Mouse (Mus musculus) MEL (cell line): ENCODE results near the gene Myo18a. TPM values are rescaled to one million over a fixed set of nuclear protein-coding genes. Genes with fewer than 3 reads are reported as not detected.
A peak's percentile ranks its signal among the peaks of the same experiment; 100 is the strongest.

Experiments used
- DNase-seq: peaks from one replicate; pipeline ENCODE4 v3.0.0; 2011; ENCODE audit warnings: low read depth, low spot score
- H3K27ac ChIP-seq: 2 replicates; pipeline ENCODE4 v1.5.1; 2012; ENCODE audit warnings: low read depth, mild to moderate bottlenecking, control low read depth, low read length, moderate library complexity; ENCODE audit not compliant: control insufficient read depth
- H3K27me3 ChIP-seq, 2 experiments: fragments of 150-350 bp in 1 of 2; sonication (generic) in 1 of 2; 2 replicates each; pipeline ENCODE4 v1.6.1; 2012; ENCODE audit warnings: low read length in 2 of 2, mild to moderate bottlenecking in 2 of 2, improper control_type of control experiment in 1 of 2, moderate library complexity in 1 of 2; ENCODE audit not compliant: insufficient read depth in 2 of 2, control insufficient read depth in 1 of 2
- H3K36me3 ChIP-seq, 2 experiments: 2 replicates each; pipeline ENCODE4 v1.6.1; 2012 to 2014; ENCODE audit warnings: low read length in 2 of 2, improper control_type of control experiment in 1 of 2, inconsistent platforms in 1 of 2, mild to moderate bottlenecking in 1 of 2; ENCODE audit not compliant: insufficient read depth in 2 of 2, control insufficient read depth in 1 of 2
- H3K4me1 ChIP-seq, 2 experiments: fragments of 150-350 bp in 1 of 2; sonication (generic) in 1 of 2; 2 replicates each; pipeline ENCODE4 v1.6.1; 2012; ENCODE audit warnings: low read length in 2 of 2, improper control_type of control experiment in 1 of 2, mild to moderate bottlenecking in 1 of 2; ENCODE audit not compliant: insufficient read depth in 2 of 2, control insufficient read depth in 1 of 2
- H3K4me3 ChIP-seq, 2 experiments: fragments of 150-350 bp in 1 of 2; sonication (generic) in 1 of 2; 2 replicates each; pipeline ENCODE4 v1.5.1; 2012; ENCODE audit warnings: low read depth in 2 of 2, low read length in 2 of 2, mild to moderate bottlenecking in 2 of 2, moderate library complexity in 2 of 2, control low read depth in 1 of 2, improper control_type of control experiment in 1 of 2; ENCODE audit not compliant: control insufficient read depth in 1 of 2, insufficient read depth in 1 of 2
- H3K79me2 ChIP-seq: 2 replicates; pipeline ENCODE4 v1.6.1; 2012; ENCODE audit warnings: mild to moderate bottlenecking, low read length, moderate library complexity; ENCODE audit not compliant: control insufficient read depth, poor library complexity, insufficient read depth
- H3K9ac ChIP-seq: 2 replicates; pipeline ENCODE4 v1.6.1; 2012; ENCODE audit warnings: low read depth, mild to moderate bottlenecking, control low read depth, low read length, moderate library complexity; ENCODE audit not compliant: control insufficient read depth, poor library complexity, severe bottlenecking
- H3K9me3 ChIP-seq: fragments of 150-350 bp; sonication (generic); replicated peaks from 2 replicates; pipeline ENCODE4 v1.6.1; 2012; ENCODE audit warnings: mild to moderate bottlenecking, low read length, improper control_type of control experiment, moderate library complexity; ENCODE audit not compliant: insufficient read depth
- BHLHE40 ChIP-seq: IDR thresholded peaks from 2 replicates; pipeline ENCODE4 v1.6.1; 2012; ENCODE audit warnings: low read depth, mild to moderate bottlenecking, inconsistent platforms, low read length, improper control_type of control experiment, borderline replicate concordance
- CHD1 ChIP-seq: IDR thresholded peaks from 2 replicates; pipeline ENCODE4 v1.6.1; 2012; ENCODE audit warnings: low read depth, mild to moderate bottlenecking, inconsistent platforms, low read length, improper control_type of control experiment
- CHD2 ChIP-seq: IDR thresholded peaks from 2 replicates; pipeline ENCODE4 v1.6.1; 2011; ENCODE audit warnings: low read length, improper control_type of control experiment
- E2F4 ChIP-seq: IDR thresholded peaks from 2 replicates; pipeline ENCODE4 v1.6.1; 2011; ENCODE audit warnings: low read depth, low read length, improper control_type of control experiment, borderline replicate concordance
- EP300 ChIP-seq, 2 experiments: IDR thresholded peaks; 2 replicates each; pipeline ENCODE4 v1.6.1; 2011; ENCODE audit warnings: improper control_type of control experiment in 2 of 2, low read length in 2 of 2, low read depth in 1 of 2, mild to moderate bottlenecking in 1 of 2
- GABPA ChIP-seq: IDR thresholded peaks from 2 replicates; pipeline ENCODE4 v1.6.1; 2012; ENCODE audit warnings: low read depth, mild to moderate bottlenecking, inconsistent platforms, low read length, improper control_type of control experiment, moderate library complexity
- GATA1 ChIP-seq: IDR thresholded peaks from 2 replicates; pipeline ENCODE4 v1.6.1; 2011; ENCODE audit warnings: low read depth, low read length, improper control_type of control experiment
- HCFC1 ChIP-seq: IDR thresholded peaks from 2 replicates; pipeline ENCODE4 v1.6.1; 2012; ENCODE audit warnings: low read depth, mild to moderate bottlenecking, inconsistent platforms, low read length, improper control_type of control experiment, moderate library complexity
- JUND ChIP-seq: IDR thresholded peaks from 2 replicates; pipeline ENCODE4 v1.6.1; 2011; ENCODE audit warnings: low read depth, mild to moderate bottlenecking, improper control_type of control experiment, low read length
- MAFK ChIP-seq: IDR thresholded peaks from 2 replicates; pipeline ENCODE4 v1.6.1; 2011; ENCODE audit warnings: low read depth, mild to moderate bottlenecking, low read length, improper control_type of control experiment, borderline replicate concordance
- MAX ChIP-seq: IDR thresholded peaks from 2 replicates; pipeline ENCODE4 v1.6.1; 2011; ENCODE audit warnings: low read length, improper control_type of control experiment
- MEF2A ChIP-seq: IDR thresholded peaks from 2 replicates; pipeline ENCODE4 v1.6.1; 2014; ENCODE audit warnings: low read depth, mild to moderate bottlenecking, inconsistent platforms, low read length, improper control_type of control experiment; ENCODE audit not compliant: poor library complexity, insufficient replicate concordance, severe bottlenecking; ENCODE audit errors: extremely low read depth
- NRF1 ChIP-seq: IDR thresholded peaks from 2 replicates; pipeline ENCODE4 v1.6.1; 2014; ENCODE audit warnings: low read depth, mild to moderate bottlenecking, inconsistent platforms, low read length, improper control_type of control experiment, moderate library complexity; ENCODE audit not compliant: poor library complexity, insufficient read depth, severe bottlenecking
- POLR2A ChIP-seq, 2 experiments: IDR thresholded peaks; 2 replicates each; pipeline ENCODE4 v1.6.1; 2011 to 2012; ENCODE audit warnings: low read length in 2 of 2, mild to moderate bottlenecking in 2 of 2, control low read depth in 1 of 2, improper control_type of control experiment in 1 of 2, low read depth in 1 of 2, moderate library complexity in 1 of 2; ENCODE audit not compliant: control insufficient read depth in 1 of 2, insufficient read depth in 1 of 2, poor library complexity in 1 of 2
- POLR2AphosphoS5 ChIP-seq: IDR thresholded peaks from 2 replicates; pipeline ENCODE4 v1.6.1; 2012; ENCODE audit warnings: low read depth, borderline replicate concordance, mild to moderate bottlenecking, inconsistent platforms, low read length, moderate library complexity, mixed read lengths
- SMC3 ChIP-seq: IDR thresholded peaks from 2 replicates; pipeline ENCODE4 v1.6.1; 2011; ENCODE audit warnings: low read depth, low read length, improper control_type of control experiment
- TAL1 ChIP-seq: IDR thresholded peaks from 2 replicates; pipeline ENCODE4 v1.6.1; 2012; ENCODE audit warnings: mild to moderate bottlenecking, inconsistent platforms, low read length, moderate library complexity, mixed read lengths
- TBP ChIP-seq: IDR thresholded peaks from 2 replicates; pipeline ENCODE4 v1.8.0; 2011; ENCODE audit warnings: low read depth, low read length, improper control_type of control experiment
- TCF12 ChIP-seq: IDR thresholded peaks from 2 replicates; pipeline ENCODE4 v1.6.1; 2014; ENCODE audit warnings: low read depth, mild to moderate bottlenecking, inconsistent platforms, low read length, improper control_type of control experiment, moderate library complexity
- USF1 ChIP-seq: IDR thresholded peaks from 2 replicates; pipeline ENCODE4 v1.6.1; 2014; ENCODE audit warnings: low read depth, mild to moderate bottlenecking, inconsistent platforms, low read length, improper control_type of control experiment, moderate library complexity
- ZMIZ1 ChIP-seq: IDR thresholded peaks from 2 replicates; pipeline ENCODE4 v1.6.1; 2012; ENCODE audit warnings: low read depth, mild to moderate bottlenecking, inconsistent platforms, low read length, improper control_type of control experiment, moderate library complexity
- polyA plus RNA-seq, 2 experiments: library from polyadenylated mRNA; stranded (reverse) in 1 of 2; unstranded in 1 of 2; fragments of >175 nt in 1 of 2; fragments of >200 nt in 1 of 2; gene quantifications; 2 replicates each; pipeline versions ENCODE4 v1.2.1 to v1.2.4; 2012; ENCODE audit warnings: low replicate concordance in 2 of 2, low read depth in 1 of 2; ENCODE audit not compliant: insufficient read length in 2 of 2, insufficient read depth in 1 of 2, missing spikeins in 1 of 2
- total RNA-seq: library from RNA; depleted of rRNA; stranded (reverse); fragments of 300-350 nt; gene quantifications from 2 replicates; pipeline ENCODE4 v1.2.3, GENCODE M21; 2012

Gene Myo18a
- total and polyA plus RNA-seq, 3 experiments: 13.1 to 18.0 TPM; not detected in 1

DNA sequence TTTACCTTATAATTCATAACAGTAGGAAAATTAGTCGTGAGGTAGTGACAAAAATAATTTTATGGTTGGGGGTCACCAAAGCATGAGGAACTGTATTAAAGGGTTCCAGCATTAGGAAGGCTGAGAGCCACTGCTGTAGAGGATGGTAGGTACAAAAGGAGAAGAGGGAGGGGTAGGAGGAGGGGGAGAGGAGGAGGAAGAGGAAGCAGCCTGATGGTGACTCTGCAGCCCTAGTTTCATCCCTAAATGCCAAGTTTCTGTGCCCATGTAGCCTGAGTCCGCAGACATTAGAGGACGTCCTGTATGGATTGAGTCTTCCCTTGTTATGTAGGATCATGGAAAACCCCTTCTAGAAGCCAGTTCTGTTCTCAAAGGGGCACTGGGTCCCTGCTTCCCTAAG lies 110.1 kb downstream of the Myo18a start:
- no peak overlapping the region for H3K27ac ChIP-seq
- DNase-seq: peak; percentile 41
- TF ChIP-seq TBP: no peak
- H3K4me1 ChIP-seq: peaks cover 0 to 3% of the 10 kb centered on the region in 2 experiments; a peak in 1 of 4 replicates
- no peak overlapping the region for H3K4me3 ChIP-seq
- H3K36me3 ChIP-seq: no peaks in the 10 kb centered on the region
- no peaks in the 10 kb centered on the region for H3K79me2 ChIP-seq
- H3K9me3 ChIP-seq: no peaks in the 10 kb centered on the region
- no peak overlapping the region for H3K9ac ChIP-seq
- peaks cover 0 to 5% of the 10 kb centered on the region in 2 experiments; a peak in 3 of 4 replicates for H3K27me3 ChIP-seq

GRCm38 (mm10) chr11:77874685-77875231 lies 111.7 kb downstream of the Myo18a start:
- Histone ChIP-seq H3K4me1 (peaks cover 0 to 3% of the 10 kb centered on the region in 2 experiments; a peak in 1 of 4 replicates), H3K79me2 (no peaks in the 10 kb centered on the region), H3K36me3 (no peaks in the 10 kb centered on the region), H3K9me3 (no peaks in the 10 kb centered on the region), H3K4me3 (no peak overlapping the region), H3K27ac (no peak overlapping the region), H3K9ac (no peak overlapping the region), H3K27me3 (peaks cover 4 to 11% of the 10 kb centered on the region in 2 experiments)
- DNase-seq: no peak
- no peak for TF ChIP-seq E2F4
- TF ChIP-seq SMC3: no peak
- no peak for TF ChIP-seq CHD1
- no peak for TF ChIP-seq BHLHE40
- no peak for TF ChIP-seq MAFK
- TF ChIP-seq EP300 (IDR thresholded peaks at IDR 0.05; ENCODE audit: low read depth in 1 of 2, low read length in 2 of 2): no peak
- no peak for TF ChIP-seq GABPA
- TF ChIP-seq USF1: no peak
- no peak for TF ChIP-seq MEF2A
- TF ChIP-seq NRF1: no peak
- TF ChIP-seq ZMIZ1: no peak

GRCm38 (mm10) chr11:77875269-77875668 lies 112.2 kb downstream of the Myo18a start:
- no peaks in the 10 kb centered on the region for H3K36me3 ChIP-seq
- peaks cover 0 to 3% of the 10 kb centered on the region in 2 experiments; a peak in 1 of 4 replicates for H3K4me1 ChIP-seq
- no peak for DNase-seq
- no peak overlapping the region for H3K27ac ChIP-seq
- H3K9ac ChIP-seq: no peak overlapping the region
- no peaks in the 10 kb centered on the region for H3K79me2 ChIP-seq
- H3K9me3 ChIP-seq: no peaks in the 10 kb centered on the region
- H3K4me3 ChIP-seq: no peak overlapping the region
- TF ChIP-seq CHD2: no peak
- TF ChIP-seq TCF12: no peak
- TF ChIP-seq GATA1: no peak
- TF ChIP-seq POLR2AphosphoS5: no peak
- no peak for TF ChIP-seq E2F4
- TF ChIP-seq NRF1: no peak
- TF ChIP-seq JUND: no peak
- no peak for TF ChIP-seq POLR2A (IDR thresholded peaks at IDR 0.05; ENCODE audit: control insufficient read depth in 1 of 2, insufficient read depth in 1 of 2, low read depth in 1 of 2, low read length in 2 of 2, poor library complexity in 1 of 2)
- TF ChIP-seq TAL1: no peak
- TF ChIP-seq MAX: no peak
- TF ChIP-seq HCFC1: no peak
- no peak for TF ChIP-seq CHD1
- TF ChIP-seq USF1: no peak
- TF ChIP-seq, all 39 proteins: peak for 0
- H3K27me3 ChIP-seq: peaks cover 4 to 11% of the 10 kb centered on the region in 2 experiments
